Comparison of ENCODE assay signal across 17 mouse cellular contexts in the genomic region with DNA sequence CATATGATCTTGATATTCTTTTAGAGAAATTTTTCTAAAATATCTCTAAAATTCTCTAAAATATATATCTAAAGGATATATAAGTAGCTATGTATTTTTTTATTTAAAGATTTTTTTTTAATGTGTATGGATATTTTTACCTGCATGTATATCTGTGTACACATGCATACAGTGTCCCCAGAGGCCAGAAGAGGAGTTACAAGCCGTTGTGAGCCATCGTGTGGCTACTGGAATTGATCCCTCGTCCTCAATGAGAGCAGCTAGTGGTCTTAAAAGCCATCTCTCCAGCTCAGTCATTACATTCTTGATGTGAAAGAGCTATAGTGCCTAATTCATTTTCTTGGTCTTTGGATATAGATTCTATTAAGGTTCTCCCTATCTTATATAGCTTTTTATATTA. TPM values are rescaled to one million over a fixed set of nuclear protein-coding genes. Genes with fewer than 3 reads are reported as not detected.
DNase-seq lines count a peak whose midpoint lies in the region; ATAC-seq and TF ChIP-seq lines count a peak whose summit lies in the region.
"Had no signal": no experiment of that assay in that cellular context is flagged by ENCODE, and none has a peak within 500 bp of the region (broad histone marks: within the 10 kb centered on the region; RNA-seq: fewer than 3 reads in every experiment).

No protein-coding gene starts in this region.

- no peaks in the 10 kb centered on the region for H3K4me1 ChIP-seq in lung, adult 2 months (ENCODE audit: control insufficient read depth, insufficient read depth, low read length)
- H3K4me1 ChIP-seq in neural tube, embryonic 15.5 days, result no peaks in the 10 kb centered on the region
- H3K4me1 ChIP-seq: forebrain, embryonic 13.5 days; limb, embryonic 10.5 days had no signal

- H3K36me3 ChIP-seq in neural tube, embryonic 15.5 days, result peaks cover 70% of the 10 kb centered on the region

- H3K27ac ChIP-seq in gastrocnemius, adult 2 months, result no peak overlapping the region
- no peak overlapping the region for H3K27ac ChIP-seq in neural tube, embryonic 15.5 days (replicated peaks)
- H3K27ac ChIP-seq: forebrain, embryonic 13.5 days; limb, embryonic 10.5 days; macrophage had no signal

- DNase-seq in gastrocnemius, adult 2 months, result no peak
- DNase-seq in gastrocnemius, adult 8-10 months (ENCODE audit: low spot score in 2 of 2), result no peak
- no peak for DNase-seq in lung, adult 2 months
- DNase-seq in lung, postnatal 25 days (ENCODE audit: low spot score), result no peak
- DNase-seq in Patski (ENCODE audit: low read depth, low spot score), result no peak
- DNase-seq in naive thymus-derived CD4-positive, alpha-beta T cell, adult 2 months (ENCODE audit: low read depth), result peak; percentile 27
- no peak for DNase-seq in cerebellum, postnatal 36 days
- DNase-seq: adrenal gland, postnatal 36 days; kidney, postnatal 36 days; right cerebral cortex, postnatal 25 days had no signal

- WGBS in lung, adult 2 months, result 33% methylated on average over 3 of the region's 3 CpGs
- WGBS in neural tube, embryonic 15.5 days, result 23% methylated on average over 3 of the region's 3 CpGs

- no peak overlapping the region for H3K4me3 ChIP-seq in gastrocnemius, adult 2 months
- H3K4me3 ChIP-seq in lung, adult 2 months (replicated peaks; ENCODE audit: extremely low read depth, low read depth, low read length), result no peak overlapping the region
- H3K4me3 ChIP-seq in neural tube, embryonic 15.5 days (replicated peaks), result no peak overlapping the region
- H3K4me3 ChIP-seq: forebrain, embryonic 13.5 days; limb, embryonic 10.5 days had no signal

- no peak overlapping the region for H3K9ac ChIP-seq in neural tube, embryonic 15.5 days (replicated peaks)
- H3K9ac ChIP-seq: forebrain, embryonic 13.5 days had no signal

- POLR2A ChIA-PET in Patski (lab: Charles Lee), result interaction anchor here (0.6 to 0.7 kb wide), 2 partner anchors 9 to 235 kb away, joined by 3 to 5 read pairs; no protein-coding TSS in a partner anchor

- TF ChIP-seq POLR2A in lung, adult 2 months (IDR thresholded peaks at IDR 0.05; ENCODE audit: borderline replicate concordance, extremely low read depth, low read depth, low read length), result no peak

- no peak overlapping the region for H3K4me2 ChIP-seq in neural tube, embryonic 15.5 days
- H3K4me2 ChIP-seq: forebrain, embryonic 13.5 days had no signal

- no peaks in the 10 kb centered on the region for H3K9me3 ChIP-seq in neural tube, embryonic 15.5 days (replicated peaks)
- H3K9me3 ChIP-seq: forebrain, embryonic 13.5 days; limb, embryonic 10.5 days had no signal

- ATAC-seq in Patski, result no peak
- ATAC-seq in neural tube, embryonic 15.5 days (ENCODE audit: low FRiP score), result no peak
- ATAC-seq: forebrain, embryonic 13.5 days had no signal

- in situ Hi-C loops in Patski (cut with MboI; ENCODE audit: low pct_unique_long_range_greater_than_20kb), result no loop called here

- intact Hi-C loops in gastrocnemius, adult 2 months (cut with DNase I), result no loop called here

- CTCF ChIA-PET in Patski (lab: Charles Lee), result interaction anchor here (0.7 to 1.9 kb wide), 4 partner anchors 10 to 160 kb away, joined by 3 to 9 read pairs (median 6); partner anchors contain the start of genes Polr1c and Yipf3

- TF ChIP-seq CTCF in gastrocnemius, adult 2 months (IDR thresholded peaks at IDR 0.05), result peak; percentile 46
- 0 out of 2 replicates have a peak, but pooled peaks have one; percentile 17 for TF ChIP-seq CTCF in lung, adult 2 months (IDR thresholded peaks at IDR 0.05; ENCODE audit: insufficient read depth, low read length)
- TF ChIP-seq CTCF in Patski (IDR thresholded peaks at IDR 0.05), result peak; percentile 66

- H3K27me3 ChIP-seq in Patski, result no peaks in the 10 kb centered on the region
- no peaks in the 10 kb centered on the region for H3K27me3 ChIP-seq in neural tube, embryonic 15.5 days (replicated peaks)
- H3K27me3 ChIP-seq: forebrain, embryonic 13.5 days had no signal

RNA-seq across cellular contexts. Expression of gene Crip3, which starts 20.2 kb away (rescaled TPM):
- under 1 TPM; 0.33 to 0.66 TPM for total RNA-seq in gastrocnemius, adult 2 months (2021)
- total RNA-seq in gastrocnemius, adult 8-10 months (2022), result 1 to 10 TPM in 1 of 4 experiments, under 1 TPM in 1, not detected in 2; 0.40 to 1.5 TPM
- polyA plus RNA-seq in lung, adult 2 months (2012; rRNA removed), result 3.3 and 6.8 TPM in 2 replicates
- polyA plus RNA-seq in Patski (2021), result not detected
- polyA plus RNA-seq in neural tube, embryonic 15.5 days (2015; fragmentation: Nextera tagmentation; extraction: Ambion mirVana), result 2.7 and 43.4 TPM in 2 replicates
- total RNA-seq: granulocyte monocyte progenitor cell, adult 5-6 weeks had no signal
- polyA plus RNA-seq: macrophage had no signal

RNA-seq across cellular contexts. Expression of gene Zfp318, which starts 24.9 kb away (rescaled TPM):
- 10 to 100 TPM; 14.1 to 17.4 TPM for total RNA-seq in gastrocnemius, adult 2 months (2021)
- total RNA-seq in gastrocnemius, adult 8-10 months (2022), result 10 to 100 TPM; 12.4 to 15.7 (median 13.4) TPM
- polyA plus RNA-seq in lung, adult 2 months (2012; rRNA removed), result 11.2 and 12.5 TPM in 2 replicates
- polyA plus RNA-seq in Patski (2021), result 18.6 TPM
- polyA plus RNA-seq in neural tube, embryonic 15.5 days (2015; fragmentation: Nextera tagmentation; extraction: Ambion mirVana), result 19.0 and 19.9 TPM in 2 replicates

RNA-seq across cellular contexts. Expression of gene Slc22a7, which starts 29.8 kb away (rescaled TPM):
- total RNA-seq in gastrocnemius, adult 2 months (2021), result not detected
- total RNA-seq in gastrocnemius, adult 8-10 months (2022), result not detected
- polyA plus RNA-seq in lung, adult 2 months (2012; rRNA removed), result not detected in 2 replicates
- not detected for polyA plus RNA-seq in Patski (2021)
- polyA plus RNA-seq in neural tube, embryonic 15.5 days (2015; fragmentation: Nextera tagmentation; extraction: Ambion mirVana), result 1.3 TPM in 1 of 2 replicates, not detected in the other
- total RNA-seq: adrenal gland, postnatal 36 days; granulocyte monocyte progenitor cell, adult 5-6 weeks had no signal
- polyA plus RNA-seq: forebrain, embryonic 13.5 days; hindbrain, embryonic 11.5 days; limb, embryonic 10.5 days; macrophage; neural tube, embryonic 11.5 days had no signal
